Mouse (Mus musculus) retina, postnatal 1 day (tissue): ENCODE data around the gene Hyal6.

ENCODE experiments used
- DNase-seq: peaks from one replicate; pipeline ENCODE4 v3.0.0-alpha.2; 2012

The Hyal6 gene

DNA sequence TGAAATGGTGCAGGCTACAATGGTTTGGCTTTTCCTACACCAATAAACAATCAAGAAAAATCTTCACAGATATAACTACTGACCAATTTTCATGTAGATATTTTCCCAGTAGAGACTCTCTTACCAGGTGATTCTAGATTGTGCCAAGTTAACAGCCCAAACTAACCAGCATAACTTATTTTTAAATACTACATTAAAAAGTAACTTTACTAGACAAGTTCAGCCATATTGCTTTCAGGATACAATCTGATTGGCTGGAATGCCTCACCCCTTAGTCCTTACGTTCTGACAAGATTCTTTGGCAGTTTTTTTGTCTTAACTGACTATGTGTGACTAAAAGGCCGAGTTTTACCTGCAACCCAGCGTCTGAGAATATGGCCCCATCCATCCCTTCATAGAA lies at the start of gene Hyal6:
TSS of gene Hyal6 (plus strand) at position 301 of the 400 bp plus-strand sequence.
- no peak for DNase-seq

DNA sequence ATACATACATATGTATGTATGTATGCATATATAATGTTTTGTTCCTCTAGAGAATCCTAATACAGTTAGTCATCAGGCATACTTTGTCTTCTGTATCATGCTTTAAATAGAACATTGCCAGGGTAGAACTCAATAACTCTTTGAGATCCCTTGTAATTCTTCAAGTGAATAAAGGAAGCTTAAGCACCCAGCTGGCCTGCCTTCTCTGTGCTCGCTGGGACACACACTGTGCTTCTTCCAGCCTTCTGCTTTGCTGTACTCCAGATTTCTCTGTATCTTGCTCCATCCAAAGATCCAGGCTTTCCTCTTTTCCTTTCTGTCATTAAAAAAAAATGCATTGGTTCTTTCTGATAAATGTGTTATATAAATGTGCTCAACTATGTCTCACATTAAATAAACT lies 45.2 kb upstream of the Hyal6 start:
- no peak for DNase-seq

DNA sequence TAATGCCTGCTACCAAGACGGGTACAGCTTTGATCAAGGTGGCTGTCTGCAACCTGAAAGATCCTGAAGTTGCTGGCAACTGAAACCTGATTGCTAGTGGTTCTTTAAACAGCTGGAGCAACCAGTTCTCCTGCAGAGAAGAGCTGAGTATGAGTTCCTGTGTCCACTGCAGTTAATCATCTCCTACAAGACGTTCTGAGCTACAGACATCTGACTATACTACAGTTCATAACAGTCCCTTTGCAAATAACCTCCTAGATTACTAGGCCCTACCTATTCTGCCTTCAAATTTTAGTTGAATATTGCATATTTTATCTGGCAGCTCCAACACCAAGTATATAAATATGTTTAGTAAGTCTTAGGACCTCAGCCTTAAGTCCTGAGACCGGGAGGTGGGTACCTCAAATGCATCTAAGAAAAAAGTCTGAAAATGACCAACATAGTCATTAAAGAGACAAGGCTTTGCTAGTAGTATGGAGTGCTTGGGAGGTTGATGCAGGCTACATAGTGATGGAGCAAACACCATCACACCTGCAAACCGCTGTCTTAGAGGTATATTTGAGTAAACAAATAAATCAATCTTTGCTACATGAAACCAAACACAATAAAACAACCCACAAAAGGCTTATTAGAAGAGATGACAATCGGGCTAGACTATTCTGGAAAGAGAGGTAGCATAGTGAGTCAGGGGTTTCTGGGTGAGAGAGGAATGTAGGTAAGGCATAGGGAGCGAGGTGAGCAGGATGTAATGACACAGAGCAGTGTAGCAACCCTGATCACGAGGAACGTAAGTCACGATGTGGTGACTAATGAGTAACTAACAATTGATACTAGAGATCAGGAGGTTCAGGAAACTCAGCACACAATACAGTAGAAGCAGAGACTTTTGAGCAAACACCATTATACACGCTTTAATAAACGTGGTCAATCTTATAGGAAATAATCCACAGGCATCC lies 38.3 kb upstream of the Hyal6 start:
- no peak for DNase-seq

DNA sequence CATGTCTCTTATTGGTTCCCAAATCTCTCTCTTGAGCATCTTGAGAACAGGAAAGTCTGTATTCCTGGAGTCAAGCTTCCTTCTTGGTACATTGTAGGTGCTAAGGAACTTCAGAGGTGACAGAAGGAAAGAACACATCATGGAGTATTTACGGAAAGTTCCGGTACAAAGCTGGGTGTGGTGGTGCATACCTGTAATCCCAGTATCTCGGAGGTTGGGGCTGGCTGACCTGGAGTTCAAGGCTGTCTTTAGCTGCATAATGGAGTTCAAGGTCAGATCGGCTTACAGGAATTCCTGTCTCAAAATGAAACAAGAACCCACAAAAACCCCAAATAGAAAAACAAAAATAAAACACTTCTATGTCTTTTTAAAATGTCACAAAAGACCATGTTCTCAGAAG lies 36.9 kb upstream of the Hyal6 start:
- DNase-seq: no peak

DNA sequence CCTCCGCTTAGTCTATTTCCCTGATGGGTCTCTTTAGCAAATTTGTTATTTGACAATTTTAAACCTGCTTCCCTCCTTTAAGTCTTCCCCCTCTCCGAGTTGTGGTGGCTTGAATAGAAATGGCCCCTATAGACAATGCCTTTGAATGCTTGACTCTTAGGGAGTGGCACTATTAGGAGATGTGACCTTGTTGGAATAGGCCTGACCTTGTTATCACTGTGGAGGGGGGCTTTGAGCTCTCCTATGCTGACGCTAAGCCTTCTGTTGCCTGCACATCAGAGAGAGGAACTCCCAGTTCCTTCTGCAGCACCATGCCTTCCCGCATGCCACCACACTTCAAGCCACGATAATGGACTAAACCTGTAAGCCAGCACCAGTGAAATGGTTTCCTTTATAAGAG lies 35.8 kb upstream of the Hyal6 start:
- no peak for DNase-seq

DNA sequence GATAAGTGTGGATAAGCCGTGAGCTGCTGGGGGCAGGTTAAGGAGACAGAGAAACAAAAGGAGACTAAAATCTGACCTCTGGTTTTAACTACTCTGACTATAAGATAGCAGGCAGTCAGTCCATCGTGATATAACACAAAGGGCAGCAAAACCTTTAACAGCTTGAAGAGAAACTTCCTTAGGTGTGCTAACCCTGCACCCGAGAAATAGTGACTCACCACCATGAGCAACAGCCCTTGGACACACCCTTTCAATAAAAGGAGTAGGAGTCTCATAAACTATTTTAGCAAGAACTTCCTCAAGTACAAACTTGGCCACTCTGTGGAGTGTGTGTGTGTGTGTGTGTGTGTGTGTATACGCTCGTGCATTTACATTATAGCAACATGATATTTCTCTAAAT lies 26.0 kb upstream of the Hyal6 start:
- no peak for DNase-seq

DNA sequence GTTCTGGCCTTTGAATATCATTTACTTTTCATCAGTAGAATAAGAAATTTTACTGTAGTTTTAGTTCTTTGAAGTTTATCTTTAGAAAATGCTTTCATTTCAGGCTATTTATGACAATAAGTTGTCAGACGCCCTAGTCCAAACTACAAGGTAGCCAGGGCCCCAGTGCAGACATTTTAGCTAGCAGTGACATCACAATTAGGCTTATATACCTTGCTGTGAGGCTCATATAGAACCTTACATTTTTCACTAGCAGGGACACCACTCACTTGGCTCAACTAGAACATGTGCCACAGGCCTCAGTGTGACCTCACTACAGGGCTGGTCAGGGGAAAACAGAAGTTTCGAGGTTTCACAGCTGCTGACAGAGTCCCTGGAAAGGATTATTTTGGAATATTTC lies 25.5 kb upstream of the Hyal6 start:
- no peak for DNase-seq

DNA sequence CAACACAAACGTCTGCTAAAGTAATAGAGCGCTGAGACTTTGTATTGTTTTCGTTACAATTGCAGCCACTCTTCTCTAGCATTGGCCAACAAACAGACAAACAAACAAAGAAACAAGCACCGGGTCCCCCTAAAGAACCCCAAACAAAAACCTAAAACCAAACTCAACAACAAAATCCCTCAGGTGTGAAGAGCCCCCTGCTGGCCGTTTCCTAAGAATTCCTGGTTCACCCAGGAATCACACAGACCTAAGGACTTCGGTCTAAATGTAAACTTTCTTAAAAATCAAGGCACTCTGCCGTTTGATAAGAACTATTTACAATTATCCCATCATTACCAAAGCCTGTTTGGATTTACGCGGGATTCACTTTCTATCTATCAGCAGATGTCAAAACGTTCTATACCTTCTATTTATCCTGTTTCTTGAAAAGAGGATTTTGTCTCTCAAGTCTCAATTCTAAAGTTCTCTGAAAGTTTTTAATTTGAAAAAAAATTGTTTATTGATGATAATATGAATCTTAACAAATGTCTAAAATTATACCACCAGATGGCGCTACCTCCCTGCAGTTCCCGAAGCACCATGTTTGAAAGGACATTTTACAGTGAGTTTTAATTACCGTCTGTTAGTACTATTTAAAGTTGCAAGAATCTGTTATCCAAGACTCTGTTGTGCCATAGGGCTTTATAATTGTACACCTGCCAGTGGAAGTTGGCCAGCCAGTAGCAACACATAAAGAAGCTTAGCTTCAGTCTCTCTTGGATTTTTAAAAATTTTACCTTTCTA lies 11.5 kb upstream of the Hyal6 start:
- DNase-seq: peak; percentile 65

DNA sequence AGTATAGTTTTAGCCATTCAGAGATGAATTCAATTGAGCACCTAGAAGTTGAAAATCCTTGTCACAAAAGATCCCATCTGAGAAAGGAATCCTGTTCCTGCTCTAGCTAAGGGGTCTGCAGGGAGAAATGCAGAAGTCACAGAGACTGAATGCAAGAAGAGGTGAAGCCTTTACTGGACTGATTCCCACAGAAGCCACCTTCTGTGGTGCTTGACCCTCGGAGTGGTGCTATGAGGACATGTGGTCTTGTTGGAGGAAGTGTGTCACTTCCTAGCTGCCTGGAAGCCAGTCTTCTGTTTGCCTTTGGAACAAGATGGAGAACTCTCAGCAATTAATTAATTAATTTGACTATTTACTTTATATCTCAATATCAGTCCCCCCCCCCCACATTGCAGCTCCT lies 4.9 kb upstream of the Hyal6 start:
- no peak for DNase-seq

DNA sequence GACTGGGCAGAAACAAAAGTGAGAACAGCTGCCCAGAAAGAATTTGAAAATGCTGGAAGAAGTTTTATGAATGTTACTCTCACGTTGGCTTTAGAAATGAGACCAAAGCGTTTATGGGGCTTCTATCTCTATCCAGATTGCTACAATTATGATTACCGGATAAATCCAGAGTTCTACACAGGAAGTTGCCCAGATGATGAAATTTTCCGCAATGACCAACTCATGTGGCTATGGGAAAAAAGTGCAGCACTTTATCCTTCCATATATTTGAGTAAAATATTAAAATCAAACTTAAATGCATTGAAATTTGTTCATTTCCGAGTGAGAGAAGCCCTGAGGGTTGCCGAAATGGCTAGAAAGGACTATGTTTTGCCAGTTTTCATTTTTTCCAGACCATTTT lies 1.5 kb downstream of the Hyal6 start:
- DNase-seq: no peak

DNA sequence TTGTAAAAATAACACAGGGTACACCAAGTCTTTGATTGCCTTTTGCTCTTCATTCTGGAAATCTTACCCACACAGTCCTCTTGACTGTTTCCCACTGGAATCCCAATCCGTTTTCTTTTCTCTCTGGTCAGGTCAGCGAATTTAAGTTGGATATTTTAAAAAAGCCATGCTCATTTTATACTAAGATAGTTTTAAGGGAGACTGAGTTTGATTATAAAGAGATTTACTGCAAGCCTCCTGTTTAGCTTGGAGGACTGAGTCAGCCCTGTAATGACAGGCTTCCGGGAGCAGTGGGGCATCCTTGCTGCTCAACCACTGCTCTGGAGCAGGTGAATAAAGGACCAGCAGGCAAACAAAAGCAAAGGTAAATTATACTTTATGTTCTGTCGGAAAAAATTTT lies 15.0 kb downstream of the Hyal6 start, which contains the start of gene Hyal4:
TSS of gene Hyal4 (plus strand) at position 301 of the 400 bp plus-strand sequence.
- DNase-seq: no peak

DNA sequence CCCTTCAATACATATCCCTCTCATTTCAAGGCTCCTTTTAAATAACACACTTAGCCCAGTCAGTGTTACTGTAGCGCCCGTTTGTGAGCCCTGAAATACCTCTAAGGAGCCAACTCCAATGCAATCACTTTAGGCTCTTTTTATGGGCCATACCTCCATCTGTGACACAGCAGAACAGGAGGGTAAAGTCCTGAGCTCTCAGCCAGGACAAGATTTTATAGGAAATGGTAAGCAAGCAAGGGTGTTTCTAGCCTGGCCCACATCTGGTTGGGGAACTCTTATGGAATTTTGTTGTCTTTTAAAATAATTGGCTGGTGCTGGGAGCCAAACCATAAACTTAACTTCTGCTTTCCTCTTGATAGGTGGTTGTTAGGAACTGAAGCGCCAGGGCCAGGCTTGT lies 26.2 kb downstream of the Hyal6 start:
- DNase-seq: no peak

DNA sequence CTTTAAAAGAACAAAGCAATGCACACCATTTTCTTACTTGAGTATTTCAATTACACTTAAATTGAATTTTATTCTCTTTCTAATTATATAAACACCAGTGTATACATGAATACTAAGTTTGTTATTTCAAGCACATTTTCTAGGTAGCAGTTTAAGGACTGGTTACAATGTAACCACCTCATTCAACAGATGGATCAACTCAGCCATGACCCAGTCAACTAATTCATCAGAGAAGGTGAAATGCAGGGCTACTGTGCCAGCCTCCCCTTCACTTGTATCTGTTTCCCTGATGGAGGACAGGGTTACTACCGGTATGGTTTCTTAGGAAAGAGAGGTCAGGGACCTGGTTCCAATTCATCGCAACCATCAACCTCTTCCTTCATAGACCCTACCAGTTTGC lies 33.2 kb downstream of the Hyal6 start:
- DNase-seq: no peak

DNA sequence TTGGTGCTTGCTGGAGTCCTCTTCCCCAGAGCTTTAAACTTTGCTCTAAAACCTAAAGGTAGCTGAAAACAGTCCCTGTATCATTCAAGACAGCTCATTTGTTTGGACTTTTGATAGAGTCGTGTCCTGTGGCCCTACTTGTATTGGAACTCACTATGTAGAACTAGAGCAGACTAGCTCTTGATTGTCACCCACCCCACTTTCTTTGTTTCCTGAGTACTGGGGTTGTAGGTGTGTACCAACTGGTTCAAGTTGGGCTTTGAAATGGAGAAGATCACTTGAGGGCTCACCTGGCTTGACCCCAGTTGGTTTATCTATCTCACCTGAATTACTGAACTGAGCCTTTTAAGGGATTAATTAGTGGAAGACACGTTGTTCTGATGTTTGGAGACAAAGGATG lies 46.1 kb downstream of the Hyal6 start:
- no peak for DNase-seq

DNA sequence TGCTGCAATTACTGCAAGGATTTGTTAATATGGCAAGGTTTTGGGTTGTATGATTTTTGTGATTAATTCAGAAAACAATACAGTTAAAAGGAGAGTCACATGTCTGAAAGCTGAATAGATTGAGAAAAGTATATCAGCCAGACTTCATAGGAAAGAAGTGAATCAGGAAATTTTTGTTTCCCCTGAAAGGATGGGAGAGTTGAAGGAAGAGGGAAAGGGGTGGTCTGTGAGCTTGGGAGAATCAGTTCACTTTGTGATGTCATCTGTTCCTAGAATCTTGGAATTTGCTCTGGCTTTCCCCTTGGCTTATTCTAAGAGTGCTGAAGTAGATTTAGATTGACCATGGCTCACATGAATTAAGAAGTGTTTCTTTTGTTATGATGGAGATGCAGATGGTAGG lies 57.8 kb downstream of the Hyal6 start, which contains the start of gene Spam1:
TSS of gene Spam1 (plus strand) at position 301 of the 400 bp plus-strand sequence.
- DNase-seq: no peak
